Mouse (Mus musculus) liver, embryonic 14.5 days (tissue): ENCODE data around the gene Plac9a.

Experiments
- CTCF ChIP-seq: IDR thresholded peaks from 2 replicates; pipeline ENCODE4 v1.5.1; 2016; ENCODE audit warnings: antibody characterized with exemption, low read depth, control low read depth
- EP300 ChIP-seq: IDR thresholded peaks from 2 replicates; pipeline ENCODE4 v1.6.1; 2016; ENCODE audit warnings: antibody characterized with exemption, low read depth

DNA sequence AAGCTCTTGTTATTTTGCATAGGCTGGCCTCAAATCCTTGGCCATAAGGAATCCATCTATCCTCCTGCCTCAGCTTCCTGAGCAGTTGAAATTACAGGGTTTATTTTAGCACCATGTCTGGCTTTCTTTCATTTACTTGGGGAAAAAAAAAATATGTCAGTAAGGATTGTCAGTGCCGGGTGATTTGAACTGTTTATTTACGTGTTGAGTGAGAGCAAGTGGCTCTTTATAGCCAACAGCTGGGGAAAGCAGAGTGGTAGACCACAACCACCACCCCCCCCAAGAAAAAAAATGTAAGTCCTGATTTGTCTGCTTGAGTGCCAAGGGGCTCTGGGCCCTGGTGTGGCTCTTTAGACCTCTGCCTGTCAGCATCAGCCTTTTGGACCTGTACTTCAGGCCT lies 39.2 kb downstream of the Plac9a start:
- no peak for TF ChIP-seq EP300
- no peak for TF ChIP-seq CTCF
